Mouse (Mus musculus): ENCODE data around the gene Map3k7cl. TPM values are rescaled to one million over a fixed set of nuclear protein-coding genes. Genes with fewer than 3 reads are reported as not detected.

Map3k7cl gene
- polyA plus RNA-seq, 1 experiment from 2014 or later = not detected

- H3K4me1 ChIP-seq (ENCODE audit: control insufficient read depth, insufficient read depth, low read length) = no peaks in the 10 kb centered on the region
- no peak overlapping the region for H3K4me3 ChIP-seq (ENCODE audit: low read depth, low read length)
- no peak for ATAC-seq
- H3K9ac ChIP-seq (ENCODE audit: low read length) = no peak overlapping the region
- no peaks in the 10 kb centered on the region for H3K27me3 ChIP-seq (replicated peaks; ENCODE audit: control insufficient read depth, insufficient read depth, low read length)
- no peaks in the 10 kb centered on the region for H3K36me3 ChIP-seq (ENCODE audit: control insufficient read depth, insufficient read depth, low read length)
- H3K27ac ChIP-seq (ENCODE audit: low read depth, low read length) = no peak overlapping the region
- DNase-seq (ENCODE audit: low spot score) = no peak
- WGBS = 89% methylated on average over 9 of the region's 9 CpGs
- H3K9me3 ChIP-seq (replicated peaks; ENCODE audit: control insufficient read depth, low read length) = no peaks in the 10 kb centered on the region
- H3K4me2 ChIP-seq (ENCODE audit: low read length) = no peak overlapping the region
These were observed 50.9 kb downstream of the Map3k7cl start for GRCm38 (mm10) chr16:87604002-87604401.

- no peak overlapping the region for H3K4me2 ChIP-seq (ENCODE audit: low read length)
- H3K9ac ChIP-seq (ENCODE audit: low read length) = no peak overlapping the region
- no peaks in the 10 kb centered on the region for H3K36me3 ChIP-seq (ENCODE audit: control insufficient read depth, insufficient read depth, low read length)
- H3K4me3 ChIP-seq (ENCODE audit: low read depth, low read length) = no peak overlapping the region
- H3K4me1 ChIP-seq (ENCODE audit: control insufficient read depth, insufficient read depth, low read length) = no peaks in the 10 kb centered on the region
- H3K27me3 ChIP-seq (replicated peaks; ENCODE audit: control insufficient read depth, insufficient read depth, low read length) = no peaks in the 10 kb centered on the region
- no peak for ATAC-seq
- WGBS = 94% methylated on average over 2 of the region's 2 CpGs
- H3K9me3 ChIP-seq (replicated peaks; ENCODE audit: control insufficient read depth, low read length) = no peaks in the 10 kb centered on the region
- no peak for DNase-seq (ENCODE audit: low spot score)
- H3K27ac ChIP-seq (ENCODE audit: low read depth, low read length) = no peak overlapping the region
These were observed 51.8 kb downstream of the Map3k7cl start for GRCm38 (mm10) chr16:87604883-87605282.

- H3K9ac ChIP-seq (ENCODE audit: low read length) = no peak overlapping the region
- 83% methylated on average over 1 of the region's 1 CpGs for WGBS
These were observed 54.3 kb downstream of the Map3k7cl start for GRCm38 (mm10) chr16:87607383-87607782.

GRCm38 (mm10) chr16:87607959-87608358, 54.8 kb downstream of the Map3k7cl start:
- 96% methylated on average over 6 of the region's 6 CpGs for WGBS
- Histone ChIP-seq H3K9me3 (replicated peaks; ENCODE audit: control insufficient read depth, low read length) (no peaks in the 10 kb centered on the region), H3K27ac (ENCODE audit: low read depth, low read length) (no peak overlapping the region), H3K9ac (ENCODE audit: low read length) (no peak overlapping the region), H3K36me3 (ENCODE audit: control insufficient read depth, insufficient read depth, low read length) (no peaks in the 10 kb centered on the region), H3K27me3 (replicated peaks; ENCODE audit: control insufficient read depth, insufficient read depth, low read length) (no peaks in the 10 kb centered on the region), H3K4me3 (ENCODE audit: low read depth, low read length) (no peak overlapping the region), H3K4me2 (ENCODE audit: low read length) (no peak overlapping the region), H3K4me1 (ENCODE audit: control insufficient read depth, insufficient read depth, low read length) (no peaks in the 10 kb centered on the region)
- no peak for ATAC-seq
- no peak for DNase-seq (ENCODE audit: low spot score)

More at GRCm38 (mm10) chr16:87607383-87607782, 54.3 kb downstream of the Map3k7cl start:
- Histone ChIP-seq H3K27ac (ENCODE audit: low read depth, low read length) (no peak overlapping the region), H3K4me1 (ENCODE audit: control insufficient read depth, insufficient read depth, low read length) (no peaks in the 10 kb centered on the region), H3K9me3 (replicated peaks; ENCODE audit: control insufficient read depth, low read length) (no peaks in the 10 kb centered on the region), H3K27me3 (replicated peaks; ENCODE audit: control insufficient read depth, insufficient read depth, low read length) (no peaks in the 10 kb centered on the region), H3K36me3 (ENCODE audit: control insufficient read depth, insufficient read depth, low read length) (no peaks in the 10 kb centered on the region), H3K4me2 (ENCODE audit: low read length) (no peak overlapping the region), H3K4me3 (ENCODE audit: low read depth, low read length) (no peak overlapping the region)
- DNase-seq (ENCODE audit: low spot score) = no peak
- no peak for ATAC-seq

GRCm38 (mm10) chr16:87610142-87610541, 57.0 kb downstream of the Map3k7cl start:
- Histone ChIP-seq H3K4me3 (ENCODE audit: low read depth, low read length) (no peak overlapping the region), H3K27me3 (replicated peaks; ENCODE audit: control insufficient read depth, insufficient read depth, low read length) (no peaks in the 10 kb centered on the region), H3K9me3 (replicated peaks; ENCODE audit: control insufficient read depth, low read length) (no peaks in the 10 kb centered on the region), H3K4me1 (ENCODE audit: control insufficient read depth, insufficient read depth, low read length) (no peaks in the 10 kb centered on the region), H3K36me3 (ENCODE audit: control insufficient read depth, insufficient read depth, low read length) (no peaks in the 10 kb centered on the region), H3K4me2 (ENCODE audit: low read length) (no peak overlapping the region), H3K27ac (ENCODE audit: low read depth, low read length) (no peak overlapping the region), H3K9ac (ENCODE audit: low read length) (no peak overlapping the region)
- DNase-seq (ENCODE audit: low spot score) (no peak), ATAC-seq (no peak)
- WGBS = 86% methylated on average over 5 of the region's 5 CpGs

GRCm38 (mm10) chr16:87610556-87611295, 57.6 kb downstream of the Map3k7cl start:
- H3K9ac ChIP-seq (ENCODE audit: low read length) = no peak overlapping the region
- no peaks in the 10 kb centered on the region for H3K9me3 ChIP-seq (replicated peaks; ENCODE audit: control insufficient read depth, low read length)
- H3K4me1 ChIP-seq (ENCODE audit: control insufficient read depth, insufficient read depth, low read length) = no peaks in the 10 kb centered on the region
- H3K4me3 ChIP-seq (ENCODE audit: low read depth, low read length) = no peak overlapping the region
- H3K27me3 ChIP-seq (replicated peaks; ENCODE audit: control insufficient read depth, insufficient read depth, low read length) = no peaks in the 10 kb centered on the region
- 90% methylated on average over 21 of the region's 21 CpGs for WGBS
- H3K36me3 ChIP-seq (ENCODE audit: control insufficient read depth, insufficient read depth, low read length) = no peaks in the 10 kb centered on the region
- ATAC-seq (no peak), DNase-seq (ENCODE audit: low spot score) (no peak)
- no peak overlapping the region for H3K4me2 ChIP-seq (ENCODE audit: low read length)
- H3K27ac ChIP-seq (ENCODE audit: low read depth, low read length) = no peak overlapping the region

- H3K27me3 ChIP-seq (replicated peaks; ENCODE audit: control insufficient read depth, insufficient read depth, low read length) = no peaks in the 10 kb centered on the region
- H3K4me1 ChIP-seq (ENCODE audit: control insufficient read depth, insufficient read depth, low read length) = no peaks in the 10 kb centered on the region
- H3K9ac ChIP-seq (ENCODE audit: low read length) = no peak overlapping the region
- H3K27ac ChIP-seq (ENCODE audit: low read depth, low read length) = no peak overlapping the region
- H3K4me3 ChIP-seq (ENCODE audit: low read depth, low read length) = no peak overlapping the region
- DNase-seq (ENCODE audit: low spot score) (no peak), ATAC-seq (no peak)
- no peaks in the 10 kb centered on the region for H3K9me3 ChIP-seq (replicated peaks; ENCODE audit: control insufficient read depth, low read length)
- no peak overlapping the region for H3K4me2 ChIP-seq (ENCODE audit: low read length)
- H3K36me3 ChIP-seq (ENCODE audit: control insufficient read depth, insufficient read depth, low read length) = no peaks in the 10 kb centered on the region
- 90% methylated on average over 14 of the region's 14 CpGs for WGBS
These were observed 58.3 kb downstream of the Map3k7cl start for GRCm38 (mm10) chr16:87611420-87611819.

GRCm38 (mm10) chr16:87612218-87612838, 59.2 kb downstream of the Map3k7cl start:
- DNase-seq (ENCODE audit: low spot score) (no peak), ATAC-seq (no peak)
- Histone ChIP-seq H3K27me3 (replicated peaks; ENCODE audit: control insufficient read depth, insufficient read depth, low read length) (no peaks in the 10 kb centered on the region), H3K36me3 (ENCODE audit: control insufficient read depth, insufficient read depth, low read length) (no peaks in the 10 kb centered on the region), H3K4me2 (ENCODE audit: low read length) (no peak overlapping the region), H3K9ac (ENCODE audit: low read length) (no peak overlapping the region), H3K27ac (ENCODE audit: low read depth, low read length) (no peak overlapping the region), H3K4me3 (ENCODE audit: low read depth, low read length) (no peak overlapping the region), H3K4me1 (ENCODE audit: control insufficient read depth, insufficient read depth, low read length) (no peaks in the 10 kb centered on the region), H3K9me3 (replicated peaks; ENCODE audit: control insufficient read depth, low read length) (no peaks in the 10 kb centered on the region)
- WGBS = 77% methylated on average over 15 of the region's 15 CpGs

- no peaks in the 10 kb centered on the region for H3K9me3 ChIP-seq (replicated peaks; ENCODE audit: control insufficient read depth, low read length)
- no peak for ATAC-seq
These were observed 64.2 kb downstream of the Map3k7cl start for GRCm38 (mm10) chr16:87617377-87617776.

More at GRCm38 (mm10) chr16:87617377-87617776, 64.2 kb downstream of the Map3k7cl start:
- Histone ChIP-seq H3K4me1 (ENCODE audit: control insufficient read depth, insufficient read depth, low read length) (no peaks in the 10 kb centered on the region), H3K27me3 (replicated peaks; ENCODE audit: control insufficient read depth, insufficient read depth, low read length) (no peaks in the 10 kb centered on the region), H3K4me3 (ENCODE audit: low read depth, low read length) (no peak overlapping the region), H3K27ac (ENCODE audit: low read depth, low read length) (no peak overlapping the region), H3K4me2 (ENCODE audit: low read length) (no peak overlapping the region), H3K9ac (ENCODE audit: low read length) (no peak overlapping the region), H3K36me3 (ENCODE audit: control insufficient read depth, insufficient read depth, low read length) (no peaks in the 10 kb centered on the region)
- no peak for DNase-seq (ENCODE audit: low spot score)
- WGBS = 92% methylated on average over 6 of the region's 6 CpGs
